Mouse (Mus musculus) C2C12 (cell line): ENCODE measurements at regions not wholly inside any gene's neighbourhood (a gene's known extent, or its start where the extent isn't known, plus 50 kb on each side); places are given as distances from the start of the nearest gene placed in this dataset.

ENCODE experiments used
- H3K27me3 ChIP-seq: one replicate; pipeline ENCODE4 v1.6.1; 2011; ENCODE audit not compliant: control insufficient read depth, insufficient read depth, insufficient read length
- H3K36me3 ChIP-seq: one replicate; pipeline ENCODE4 v1.6.1; 2011; ENCODE audit not compliant: control insufficient read depth, insufficient read depth
- H3K4me3 ChIP-seq: one replicate; pipeline ENCODE4 v1.5.1; 2011; ENCODE audit warnings: mild to moderate bottlenecking, control low read depth; ENCODE audit not compliant: poor library complexity, insufficient read depth, severe bottlenecking
- H3K79me2 ChIP-seq: one replicate; pipeline ENCODE4 v1.6.1; 2011; ENCODE audit not compliant: control insufficient read depth, insufficient read depth
- H3K79me3 ChIP-seq: one replicate; pipeline ENCODE4 v1.6.1; 2011; ENCODE audit warnings: low read depth, control low read depth
- H3ac ChIP-seq: one replicate; pipeline ENCODE3; 2011; ENCODE audit warnings: low read depth; ENCODE audit not compliant: control insufficient read depth, insufficient read length
- CEBPB ChIP-seq: IDR thresholded peaks from one replicate; pipeline ENCODE4 v1.6.1; 2011; ENCODE audit warnings: low read depth, mild to moderate bottlenecking, control low read depth, moderate library complexity
- CTCF ChIP-seq: IDR thresholded peaks from one replicate; pipeline ENCODE4 v1.5.1; 2011; ENCODE audit not compliant: control insufficient read depth, insufficient read depth, insufficient read length
- FOSL1 ChIP-seq: IDR thresholded peaks from one replicate; pipeline ENCODE4 v1.8.0; 2011; ENCODE audit warnings: mild to moderate bottlenecking, low read length; ENCODE audit not compliant: poor library complexity, insufficient read depth, severe bottlenecking
- MAX ChIP-seq: IDR thresholded peaks from one replicate; pipeline ENCODE4 v1.6.1; 2011; ENCODE audit warnings: mild to moderate bottlenecking, control low read depth
- MYOD1 ChIP-seq: IDR thresholded peaks from one replicate; pipeline ENCODE4 v1.6.1; 2011; ENCODE audit warnings: low read depth; ENCODE audit not compliant: control insufficient read depth, insufficient read length
- MYOG ChIP-seq: IDR thresholded peaks from one replicate; pipeline ENCODE4 v1.6.1; 2011; ENCODE audit not compliant: control insufficient read depth, insufficient read length; ENCODE audit errors: extremely low read depth
- USF1 ChIP-seq: IDR thresholded peaks from one replicate; pipeline ENCODE4 v1.6.1; 2011; ENCODE audit warnings: low read depth, mild to moderate bottlenecking, control low read depth, moderate library complexity

DNA sequence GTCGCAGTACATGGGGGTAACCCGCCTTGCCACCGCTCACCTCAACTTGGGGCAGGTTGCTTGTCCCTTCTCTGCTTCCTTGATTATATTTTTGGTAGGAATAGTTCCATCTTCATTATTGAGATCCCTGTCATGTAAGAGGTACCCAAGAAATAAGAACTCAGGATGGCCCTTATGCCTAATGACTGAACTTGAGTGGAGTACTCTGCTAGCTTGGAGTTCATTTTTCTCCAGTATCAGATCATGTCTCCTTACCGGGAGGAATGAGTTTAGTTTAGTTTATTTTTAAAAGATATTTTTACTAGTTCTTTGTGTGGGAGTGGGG is 79.8 kb upstream of the Cpm start:
- Histone ChIP-seq H3K79me2 (no peaks in the 10 kb centered on the region), H3K27me3 (no peaks in the 10 kb centered on the region), H3K79me3 (no peaks in the 10 kb centered on the region), H3K36me3 (no peaks in the 10 kb centered on the region), H3K4me3 (no peak overlapping the region), H3ac (no peak overlapping the region)
- no peak for TF ChIP-seq CEBPB
- TF ChIP-seq FOSL1: no peak
- no peak for TF ChIP-seq MYOG

DNA sequence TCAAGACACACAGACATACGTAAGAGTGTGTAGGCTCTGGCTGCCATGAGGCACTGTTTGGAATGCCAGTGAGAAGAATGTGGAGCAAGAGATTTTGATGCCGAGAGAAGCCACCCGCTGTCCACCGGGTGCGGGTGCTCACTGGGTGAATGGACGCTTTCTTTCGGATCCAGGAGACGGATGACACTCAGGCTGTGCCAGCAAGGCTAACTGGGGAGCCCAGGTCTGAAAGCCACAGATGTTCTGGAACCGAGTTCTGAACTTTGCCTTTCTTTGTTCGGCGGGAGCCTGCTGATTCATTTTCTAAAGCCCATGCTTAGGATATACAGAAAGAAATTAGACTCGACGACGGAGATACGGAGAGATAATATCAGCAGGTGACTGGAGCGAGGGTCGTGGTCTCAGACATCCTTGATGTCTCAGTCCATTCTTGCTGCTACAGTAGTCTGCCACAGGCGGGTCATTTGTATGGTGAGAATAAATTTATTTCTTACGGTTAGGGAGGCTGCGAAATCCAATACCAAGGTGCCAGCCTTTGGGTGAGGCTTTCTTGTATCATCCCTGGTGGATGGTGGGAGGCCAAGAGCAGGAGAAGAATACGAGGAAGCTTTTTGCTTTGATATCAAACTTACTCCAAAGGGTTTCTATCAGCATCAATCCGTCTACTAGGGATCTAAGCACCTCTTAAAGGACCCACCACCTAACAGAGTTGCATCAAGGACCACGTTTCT is 80.4 kb upstream of the Cpm start:
- TF ChIP-seq CEBPB (no peak), CTCF (no peak), MYOG (no peak), MYOD1 (no peak), MAX (no peak), FOSL1 (no peak), USF1 (no peak)
- Histone ChIP-seq H3K79me3 (no peaks in the 10 kb centered on the region), H3ac (no peak overlapping the region), H3K36me3 (no peaks in the 10 kb centered on the region), H3K4me3 (no peak overlapping the region), H3K27me3 (no peaks in the 10 kb centered on the region), H3K79me2 (no peaks in the 10 kb centered on the region)

DNA sequence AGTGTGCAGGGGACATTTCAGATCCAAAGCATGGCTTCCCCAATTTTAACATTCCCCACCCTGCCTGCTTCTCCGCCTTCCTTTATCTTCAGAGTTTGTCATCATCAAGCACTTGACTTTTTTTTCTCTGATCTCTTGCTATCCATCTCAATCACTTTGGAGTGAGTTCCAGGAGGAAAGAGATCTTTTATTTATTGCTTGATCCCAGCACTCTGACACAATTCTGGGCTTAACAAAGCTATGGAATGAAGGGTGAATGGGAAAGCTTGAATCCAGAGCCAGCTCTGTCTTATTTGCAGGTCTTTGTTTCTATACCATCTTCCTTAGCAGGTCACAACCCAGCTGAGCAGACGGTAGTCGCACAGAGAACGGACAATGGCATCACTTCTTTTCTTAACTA is 81.0 kb upstream of the Cpm start:
- H3K79me2 ChIP-seq: no peaks in the 10 kb centered on the region
- no peaks in the 10 kb centered on the region for H3K36me3 ChIP-seq
- TF ChIP-seq MYOG (no peak), FOSL1 (no peak), MAX (no peak), USF1 (no peak), CEBPB (no peak), CTCF (no peak)
- no peaks in the 10 kb centered on the region for H3K79me3 ChIP-seq
- H3K27me3 ChIP-seq: no peaks in the 10 kb centered on the region
- no peak overlapping the region for H3ac ChIP-seq
- no peak overlapping the region for H3K4me3 ChIP-seq

GRCm38 (mm10) chr10:117547275-117547674 is 82.0 kb upstream of the Cpm start:
- no peak for TF ChIP-seq MYOD1
- no peak for TF ChIP-seq MYOG
- no peak for TF ChIP-seq FOSL1
- TF ChIP-seq CEBPB: no peak
- TF ChIP-seq USF1: no peak
- no peak for TF ChIP-seq CTCF
- no peak for TF ChIP-seq MAX
- Histone ChIP-seq H3K79me2 (no peaks in the 10 kb centered on the region), H3ac (no peak overlapping the region), H3K36me3 (no peaks in the 10 kb centered on the region), H3K27me3 (no peaks in the 10 kb centered on the region), H3K4me3 (no peak overlapping the region), H3K79me3 (no peaks in the 10 kb centered on the region)

- TF ChIP-seq FOSL1 (no peak), MYOD1 (no peak), CEBPB (no peak), CTCF (no peak), MYOG (no peak), USF1 (no peak), MAX (no peak)
- H3K79me3 ChIP-seq: no peaks in the 10 kb centered on the region
- no peaks in the 10 kb centered on the region for H3K36me3 ChIP-seq
- no peaks in the 10 kb centered on the region for H3K27me3 ChIP-seq
- H3ac ChIP-seq: no peak overlapping the region
- no peaks in the 10 kb centered on the region for H3K79me2 ChIP-seq
- no peak overlapping the region for H3K4me3 ChIP-seq
Observed at GRCm38 (mm10) chr10:117545842-117546631, 83.3 kb upstream of the Cpm start.

DNA sequence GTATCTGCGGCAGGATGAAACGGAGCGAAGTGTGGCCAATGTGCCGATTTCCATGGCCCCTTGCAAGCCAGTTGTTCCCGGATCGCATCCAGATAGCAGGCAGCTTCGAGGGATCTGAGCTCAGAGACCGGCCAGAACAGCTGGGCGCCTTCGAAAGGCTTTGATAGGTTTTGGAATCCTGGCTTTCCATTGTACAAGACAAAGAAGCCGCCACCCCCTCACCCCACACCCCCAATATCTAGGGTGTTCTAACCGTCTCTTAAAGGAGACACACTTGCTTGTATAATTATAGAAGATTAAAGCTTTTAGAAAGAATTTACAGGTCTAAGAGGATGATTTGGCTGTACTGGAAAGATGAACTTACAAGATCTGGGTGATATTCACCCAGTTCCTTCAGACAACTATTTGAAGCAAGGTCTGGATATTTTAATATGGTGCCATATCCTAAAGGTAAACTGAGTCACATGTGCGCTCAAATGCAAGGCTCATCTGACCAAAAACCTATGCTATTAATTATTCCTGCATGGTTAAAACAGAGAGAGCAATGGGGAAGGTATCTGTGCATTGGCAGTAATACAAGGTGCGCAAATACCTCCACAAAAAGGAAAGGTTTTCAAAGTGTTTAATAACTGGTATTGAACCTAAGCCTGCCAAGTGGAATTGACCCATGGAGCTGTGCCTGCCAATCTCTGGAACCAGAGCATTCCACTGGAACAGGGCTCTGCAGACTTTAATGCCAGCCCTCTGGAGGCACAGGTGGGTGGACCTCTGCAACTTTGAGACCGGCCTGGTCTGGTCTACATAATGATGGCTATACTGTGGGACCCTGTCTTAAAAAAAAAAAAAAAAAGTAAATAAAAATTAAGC is 84.4 kb upstream of the Cpm start:
- Histone ChIP-seq H3K79me2 (no peaks in the 10 kb centered on the region), H3K79me3 (no peaks in the 10 kb centered on the region), H3K27me3 (no peaks in the 10 kb centered on the region), H3ac (no peak overlapping the region), H3K4me3 (no peak overlapping the region), H3K36me3 (no peaks in the 10 kb centered on the region)
- TF ChIP-seq MYOG (no peak), CTCF (no peak), FOSL1 (no peak), MAX (no peak), USF1 (no peak), MYOD1 (no peak), CEBPB (no peak)
